Mouse (Mus musculus) skeletal muscle tissue, postnatal 0 days (tissue): ENCODE data around the gene Epn1. TPM values are rescaled to one million over a fixed set of nuclear protein-coding genes. Genes with fewer than 3 reads are reported as not detected.

Source experiments
- microRNA-seq, 2 experiments: library from miRNA; unstranded; fragments of <30 nt; microRNA quantifications; one replicate each; pipeline ENCODE4; 2016
- polyA plus RNA-seq: library from polyadenylated mRNA; unstranded; fragments of >200 nt; fragmentation: Nextera tagmentation; extraction: Ambion mirVana; gene quantifications from 2 replicates; pipeline ENCODE4 v1.2.1, GENCODE M21; 2015

Epn1 gene
- polyA plus RNA-seq: 37.1 and 45.9 TPM in 2 replicates

GRCm38 (mm10) chr7:5080010-5080751 lies at the start of gene Epn1:
Epn1 (plus strand) TSS chr7:5080235.

GRCm38 (mm10) chr7:5033818-5034217 lies 46.2 kb upstream of the Epn1 start, which contains the start of gene 4632433K11Rik:
4632433K11Rik (plus strand) TSS chr7:5034118.

GRCm38 (mm10) chr7:5038109-5038732 lies 41.8 kb upstream of the Epn1 start, which contains the start of gene Zfp784:
Zfp784 (minus strand) TSS chr7:5038446.

GRCm38 (mm10) chr7:5051193-5052192 lies 28.5 kb upstream of the Epn1 start, which contains the start of gene Zfp580:
Zfp580 (plus strand) TSS chr7:5051538.

GRCm38 (mm10) chr7:5061774-5062359 lies 18.2 kb upstream of the Epn1 start, which contains the start of gene U2af2:
U2af2 (plus strand) TSS chr7:5062143.

GRCm38 (mm10) chr7:5116850-5117249 lies 36.8 kb downstream of the Epn1 start, which contains the start of gene Rfpl4:
Rfpl4 (minus strand) TSS chr7:5116950.

GRCm38 (mm10) chr7:5125549-5126406 lies 45.7 kb downstream of the Epn1 start, which contains the start of gene Rasl2-9:
Rasl2-9 (minus strand) TSS chr7:5125950.

Small RNAs within 50 kb of the gene (microRNA-seq; reads per million reads assigned to microRNA genes)
- gene Gm26217: 0 reads per million in 2 experiments

Other genes starting within 250 kb of the Epn1 start
- not detected in 2 replicates for gene Shisa7, start 235.5 kb upstream of the Epn1 start, polyA plus RNA-seq
- gene Isoc2b, start 210.0 kb upstream of the Epn1 start, polyA plus RNA-seq: 3.2 and 8.0 TPM in 2 replicates
- 0.87 and 1.4 TPM in 2 replicates for gene Isoc2a, start 203.1 kb upstream of the Epn1 start, polyA plus RNA-seq
- 0.10 TPM in 1 of 2 replicates, not detected in the other for gene Gm36210, start 173.7 kb upstream of the Epn1 start, polyA plus RNA-seq
- 1.8 and 2.0 TPM in 2 replicates for gene Zfp628, start 165.0 kb upstream of the Epn1 start, polyA plus RNA-seq
- 0.66 and 1.3 TPM in 2 replicates for gene Nat14, start 158.2 kb upstream of the Epn1 start, polyA plus RNA-seq
- gene Ssc5d, start 154.4 kb upstream of the Epn1 start, polyA plus RNA-seq: 8.7 and 10.2 TPM in 2 replicates
- gene Sbk2, start 115.8 kb upstream of the Epn1 start, polyA plus RNA-seq: 6.5 and 8.4 TPM in 2 replicates
- not detected in 2 replicates for gene Sbk3, start 109.1 kb upstream of the Epn1 start, polyA plus RNA-seq
- gene Zfp579, start 84.1 kb upstream of the Epn1 start, polyA plus RNA-seq: 9.2 and 12.0 TPM in 2 replicates
- gene Zfp524, start 65.8 kb upstream of the Epn1 start, polyA plus RNA-seq: 14.0 and 16.9 TPM in 2 replicates
- 16.4 and 17.7 TPM in 2 replicates for gene Fiz1, start 65.5 kb upstream of the Epn1 start, polyA plus RNA-seq
- 0.17 and 1.3 TPM in 2 replicates for gene Gm44973, start 64.7 kb upstream of the Epn1 start, polyA plus RNA-seq
- gene Zfp865, start 59.9 kb upstream of the Epn1 start, polyA plus RNA-seq: 3.0 and 3.2 TPM in 2 replicates
- gene Ccdc106, start 59.7 kb upstream of the Epn1 start, polyA plus RNA-seq: 0.22 and 1.5 TPM in 2 replicates
- gene 4632433K11Rik, start 46.1 kb upstream of the Epn1 start, polyA plus RNA-seq: not detected in 2 replicates
- gene Zfp784, start 41.8 kb upstream of the Epn1 start, polyA plus RNA-seq: 6.2 and 7.1 TPM in 2 replicates
- 15.9 and 17.3 TPM in 2 replicates for gene Zfp580, start 28.7 kb upstream of the Epn1 start, polyA plus RNA-seq
- 37.4 and 39.9 TPM in 2 replicates for gene U2af2, start 18.1 kb upstream of the Epn1 start, polyA plus RNA-seq
- gene Rfpl4, start 36.7 kb downstream of the Epn1 start, polyA plus RNA-seq: not detected in 2 replicates
- gene Rasl2-9, start 45.7 kb downstream of the Epn1 start, polyA plus RNA-seq: 1.1 and 1.8 TPM in 2 replicates
- not detected in 2 replicates for gene Vmn1r55, start 69.4 kb downstream of the Epn1 start, polyA plus RNA-seq
- gene Vmn1r56, start 116.5 kb downstream of the Epn1 start, polyA plus RNA-seq: not detected in 2 replicates
- gene Vmn1r57, start 138.3 kb downstream of the Epn1 start, polyA plus RNA-seq: not detected in 2 replicates